Mouse (Mus musculus) kidney, adult 11 months (tissue): Measurements from ENCODE around the gene Chchd6.

Experiments
- DNase-seq: peaks from one replicate; pipeline ENCODE4 v3.0.0; 2022

Chchd6 gene

GRCm38 (mm10) chr6:89399564-89399963 lies 195.9 kb downstream of the Chchd6 start:
- DNase-seq, result no peak

- no peak for DNase-seq
Observed at GRCm38 (mm10) chr6:89397919-89398318, 197.5 kb downstream of the Chchd6 start.

- DNase-seq, result no peak
Observed at GRCm38 (mm10) chr6:89393820-89394219, 201.6 kb downstream of the Chchd6 start.

DNA sequence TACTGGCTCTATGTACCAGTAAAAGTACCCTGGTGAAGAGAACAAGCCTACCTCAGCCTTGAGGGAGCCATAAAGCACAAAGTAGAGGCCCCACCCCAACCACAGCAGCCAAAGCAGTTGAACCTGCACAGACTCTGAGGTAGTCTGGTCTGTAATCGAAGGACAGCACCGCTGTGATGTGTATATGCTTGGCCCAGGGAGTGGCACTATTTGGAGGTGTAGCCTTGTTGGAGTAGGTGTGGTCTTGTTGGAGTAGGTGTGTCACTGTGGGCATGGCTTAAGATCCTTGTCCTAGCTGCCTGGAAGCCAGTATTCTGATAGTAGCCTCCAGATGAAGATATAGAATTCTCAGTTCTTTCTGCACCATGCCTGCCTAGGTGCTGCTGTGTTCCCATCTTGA lies 203.2 kb downstream of the Chchd6 start:
- DNase-seq, result no peak

- no peak for DNase-seq
Observed at GRCm38 (mm10) chr6:89389771-89390170, 205.7 kb downstream of the Chchd6 start.

DNA sequence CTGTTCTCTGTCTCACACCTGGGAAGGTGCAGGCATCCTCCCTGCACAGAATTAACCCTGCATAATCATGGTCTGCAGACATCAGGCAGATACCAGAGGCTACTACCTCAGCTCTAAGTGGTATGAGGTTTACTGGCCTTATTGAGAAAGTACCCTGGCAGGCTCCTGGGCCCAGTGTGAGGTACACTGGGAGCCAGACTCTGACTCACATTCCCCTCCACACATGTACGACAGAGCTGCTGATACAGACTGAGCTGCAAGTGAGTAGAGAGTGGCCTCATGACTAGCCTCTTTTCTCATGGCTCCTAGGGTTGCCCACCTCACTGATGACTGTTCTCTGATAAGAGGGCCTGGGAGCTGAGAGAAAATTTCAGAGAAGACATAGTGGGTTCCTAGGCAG lies 208.5 kb downstream of the Chchd6 start:
- no peak for DNase-seq

DNA sequence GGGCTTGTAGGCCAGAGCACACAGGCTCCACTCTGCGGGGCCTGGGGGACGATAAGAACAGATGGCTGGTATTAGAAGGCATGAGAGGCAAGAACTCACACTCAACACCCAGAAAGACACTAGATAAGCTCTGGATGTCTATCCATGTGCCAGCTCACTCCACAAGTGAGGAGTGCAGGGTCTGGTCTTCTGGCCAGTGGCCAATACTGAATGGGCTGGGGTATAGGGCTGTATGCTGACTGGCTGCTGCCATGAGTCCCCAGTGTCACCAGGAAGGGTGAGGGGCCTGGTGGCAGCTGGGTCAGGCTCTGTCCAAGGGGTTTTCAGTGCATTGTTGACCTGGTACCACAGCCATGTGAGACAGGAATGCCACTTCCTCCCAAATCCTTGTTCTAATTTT lies 210.8 kb downstream of the Chchd6 start:
- DNase-seq, result no peak

GRCm38 (mm10) chr6:89381851-89382250 lies 213.6 kb downstream of the Chchd6 start:
- DNase-seq, result no peak

DNA sequence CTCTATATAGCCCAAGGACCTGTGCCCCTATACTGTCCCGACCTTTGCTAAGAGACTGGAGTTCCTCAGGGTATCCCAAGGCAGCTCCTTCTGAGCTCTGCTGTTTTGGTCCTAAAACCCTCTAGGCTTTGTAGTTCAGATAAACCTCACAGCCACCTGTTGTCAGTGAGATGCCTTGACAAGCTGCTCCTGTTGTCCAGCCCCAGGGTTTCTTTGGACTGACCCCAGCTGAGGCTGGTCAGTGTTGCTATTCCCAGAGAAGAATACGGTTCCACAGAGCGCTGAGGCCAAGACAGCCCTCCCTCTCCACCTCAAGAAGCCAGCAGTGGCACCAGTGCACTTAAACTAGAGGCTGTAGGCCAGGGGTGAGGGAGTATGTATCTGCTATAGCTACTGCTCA lies 214.3 kb downstream of the Chchd6 start:
- DNase-seq, result no peak

DNA sequence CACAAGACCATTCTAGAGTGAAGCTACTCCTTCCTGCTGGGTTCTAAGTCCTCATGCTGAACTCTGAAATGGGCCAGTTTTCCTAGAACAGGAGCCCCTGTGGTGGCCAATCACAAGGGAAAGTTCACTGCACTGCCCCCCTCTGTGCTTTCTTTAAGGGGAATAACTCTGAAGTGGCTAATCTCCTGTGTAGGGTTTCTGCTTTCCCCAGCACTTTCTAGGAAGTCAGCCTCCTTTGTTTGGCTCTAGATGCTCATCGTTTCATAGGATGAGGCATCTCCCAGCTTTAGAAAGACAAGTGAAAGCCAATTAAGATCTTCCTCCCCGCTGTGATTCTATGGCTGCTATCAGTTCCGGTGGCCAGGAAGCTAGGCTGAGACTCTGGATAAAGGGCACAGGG lies 214.7 kb downstream of the Chchd6 start:
- DNase-seq, result no peak

DNA sequence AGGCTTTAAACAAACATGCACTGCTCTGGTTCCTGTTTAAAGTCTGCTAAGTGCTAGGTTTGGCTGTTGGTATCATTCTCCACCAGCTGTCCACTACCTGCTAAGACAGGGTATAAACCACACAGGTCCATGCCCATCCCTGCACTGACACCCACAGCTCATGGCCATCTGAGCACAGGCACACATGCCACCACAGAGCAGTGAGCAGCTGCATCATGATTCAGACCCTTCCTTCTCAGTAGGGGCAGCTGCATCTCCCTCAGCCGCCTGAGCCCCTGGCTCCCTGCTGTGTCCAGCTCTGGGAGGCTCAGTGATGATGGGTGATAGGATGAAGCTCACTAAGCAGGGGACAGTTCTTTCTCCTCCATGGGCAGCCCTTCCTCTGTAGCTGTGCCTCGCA lies 217.2 kb downstream of the Chchd6 start:
- no peak for DNase-seq

GRCm38 (mm10) chr6:89368812-89369211 lies 226.6 kb downstream of the Chchd6 start:
- no peak for DNase-seq

DNA sequence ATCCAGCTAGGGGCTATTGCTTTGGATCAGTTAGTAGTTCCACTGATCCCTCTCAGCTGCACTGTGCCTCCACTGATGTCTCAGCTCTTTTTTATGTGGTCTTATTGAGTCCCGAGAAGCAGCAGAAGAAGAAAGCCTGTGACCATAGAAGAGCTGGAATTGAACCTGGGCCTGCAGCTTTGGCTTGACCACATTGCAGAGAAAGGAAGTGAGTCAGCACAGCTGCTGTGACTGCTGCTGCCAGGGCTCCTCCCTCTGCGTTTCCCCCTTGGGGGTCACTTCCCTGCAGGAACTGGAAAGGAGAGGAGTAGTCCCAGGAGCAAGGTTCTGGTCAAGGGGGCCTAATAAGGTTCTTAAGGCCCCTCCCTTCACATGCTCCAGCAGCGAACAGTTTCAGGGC lies 231.1 kb downstream of the Chchd6 start:
- DNase-seq, result no peak

- no peak for DNase-seq
Observed at GRCm38 (mm10) chr6:89363107-89363451, 232.4 kb downstream of the Chchd6 start.

DNA sequence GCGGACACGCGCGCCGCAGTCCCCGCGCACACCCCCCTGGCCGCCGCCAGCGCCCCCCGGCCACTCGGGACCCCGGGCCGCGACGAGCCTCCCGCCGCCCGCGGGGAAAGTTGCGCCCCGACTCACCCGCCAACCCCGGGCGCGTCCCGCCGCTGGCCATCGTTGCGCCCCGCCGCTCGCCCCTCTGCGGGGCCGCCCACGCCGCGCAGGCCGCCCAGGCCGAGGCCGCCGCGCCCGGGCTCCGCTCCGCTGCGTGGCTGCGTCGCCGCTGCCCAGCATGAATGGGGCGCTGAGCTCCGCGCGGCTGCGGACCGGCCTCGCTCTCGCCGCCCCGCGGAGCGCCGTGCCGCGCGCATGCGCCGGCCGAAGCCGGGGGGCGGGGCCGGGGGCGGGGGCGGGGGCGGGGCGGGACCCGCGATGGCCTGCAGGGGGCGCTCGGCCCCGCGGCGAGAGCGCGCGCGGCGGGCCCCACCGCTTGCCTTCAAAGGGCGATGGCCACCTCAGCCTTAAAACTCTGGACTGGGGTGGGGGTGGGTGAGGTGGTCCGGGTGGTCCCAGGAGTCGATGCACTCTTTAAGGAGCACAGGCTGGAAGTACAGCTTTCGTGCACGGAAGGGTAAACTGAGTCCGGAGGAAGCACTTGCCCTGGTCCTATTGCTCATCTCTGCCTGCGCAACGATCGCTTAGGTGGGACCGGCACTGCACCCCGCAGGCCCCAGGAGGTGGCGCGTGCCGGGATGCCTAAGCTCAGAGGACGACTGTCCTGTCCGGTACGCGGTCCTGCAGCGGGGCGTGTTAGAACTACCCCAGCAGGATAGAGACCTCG lies 233.0 kb downstream of the Chchd6 start, which contains the start of gene Plxna1:
Plxna1 (minus strand) TSS at position 340 of the 826 bp plus-strand sequence.
- DNase-seq, result peak; percentile 58

DNA sequence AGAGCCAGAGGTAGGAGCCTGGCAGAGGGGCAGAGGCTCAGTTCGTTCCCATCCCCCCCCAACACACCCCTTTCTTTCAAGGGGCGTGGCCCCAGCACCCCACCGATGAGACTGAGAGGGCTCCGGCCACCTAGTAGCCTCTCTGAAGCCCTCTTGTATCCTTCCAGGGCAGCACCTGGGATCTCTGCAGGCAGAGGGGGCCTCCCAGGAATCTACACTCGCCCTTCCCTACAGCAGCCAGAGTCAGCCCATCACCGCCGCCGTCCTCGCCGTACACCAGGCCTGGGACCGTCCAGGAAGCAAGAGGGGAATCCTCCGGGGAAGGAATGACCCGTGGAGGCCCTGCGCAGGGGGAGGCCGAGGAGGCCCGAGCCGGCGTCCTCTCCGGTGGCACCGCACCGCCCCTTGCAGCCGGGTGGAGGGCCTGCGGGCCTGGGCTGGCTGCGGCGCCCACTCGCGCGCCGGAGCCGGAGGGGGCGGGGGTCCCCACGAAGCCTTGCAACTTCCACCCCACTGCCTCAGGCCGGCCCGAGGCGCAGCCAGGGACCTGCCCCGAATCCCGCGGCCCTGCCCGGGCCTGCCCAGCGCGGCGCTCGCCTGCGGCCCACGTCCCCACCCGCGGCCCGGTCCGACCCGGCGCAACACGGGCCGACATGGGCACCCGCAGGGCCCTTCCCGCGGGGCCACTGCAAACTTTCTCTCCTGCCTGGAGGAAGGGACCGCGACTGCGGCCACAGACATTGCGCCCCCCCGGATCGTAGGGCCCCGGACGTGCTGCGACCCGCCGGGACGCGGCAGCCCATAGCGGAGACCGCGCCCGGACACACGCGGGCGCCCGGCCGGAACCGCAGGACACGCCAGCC lies 233.8 kb downstream of the Chchd6 start:
- DNase-seq, result peak; percentile 43

GRCm38 (mm10) chr6:89360709-89361417 lies 234.6 kb downstream of the Chchd6 start:
- DNase-seq, result no peak

DNA sequence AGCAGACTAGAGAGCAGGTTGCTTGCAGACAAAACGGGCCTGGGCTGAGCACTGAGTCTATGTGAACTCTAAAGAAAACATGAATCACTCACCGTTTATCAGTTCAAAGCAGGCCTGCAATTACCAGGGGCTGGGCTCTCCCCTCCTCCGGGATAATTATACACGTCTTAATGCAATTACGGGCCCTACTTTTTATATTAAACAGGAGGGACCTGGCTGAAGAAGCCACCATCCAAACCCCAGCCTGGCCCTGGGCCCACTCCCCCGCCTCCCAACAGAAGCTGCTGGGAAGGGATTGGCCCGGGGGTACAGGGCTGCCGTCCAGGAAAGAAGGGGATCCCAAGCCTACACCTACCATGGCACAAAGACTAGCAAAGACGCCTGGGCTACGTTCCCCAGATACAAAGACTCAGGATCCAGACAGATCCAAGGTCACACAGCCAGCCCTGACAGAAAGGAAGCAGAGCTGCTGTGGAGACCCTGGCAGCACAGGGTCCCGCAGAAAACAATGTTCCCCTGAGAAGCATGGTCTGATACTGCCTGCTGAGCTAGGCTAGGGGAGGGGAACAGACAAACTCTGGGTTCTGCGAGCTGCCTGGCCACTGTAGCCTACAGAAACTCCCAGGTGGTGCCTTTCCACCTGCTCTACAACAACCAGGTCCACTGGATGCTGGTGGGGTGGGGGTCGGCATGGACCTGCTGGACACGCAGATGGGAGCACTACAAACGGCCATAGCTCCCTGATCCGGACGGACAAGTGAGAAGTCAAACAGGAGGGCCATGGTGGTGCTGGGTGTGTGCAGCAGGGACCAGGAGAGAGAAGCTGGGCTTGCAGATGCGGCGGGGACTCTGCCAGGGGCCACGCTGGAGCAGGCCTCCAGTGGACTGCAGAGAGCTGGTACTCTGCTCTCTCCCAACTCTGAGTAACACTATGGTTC lies 235.4 kb downstream of the Chchd6 start:
- no peak for DNase-seq

DNA sequence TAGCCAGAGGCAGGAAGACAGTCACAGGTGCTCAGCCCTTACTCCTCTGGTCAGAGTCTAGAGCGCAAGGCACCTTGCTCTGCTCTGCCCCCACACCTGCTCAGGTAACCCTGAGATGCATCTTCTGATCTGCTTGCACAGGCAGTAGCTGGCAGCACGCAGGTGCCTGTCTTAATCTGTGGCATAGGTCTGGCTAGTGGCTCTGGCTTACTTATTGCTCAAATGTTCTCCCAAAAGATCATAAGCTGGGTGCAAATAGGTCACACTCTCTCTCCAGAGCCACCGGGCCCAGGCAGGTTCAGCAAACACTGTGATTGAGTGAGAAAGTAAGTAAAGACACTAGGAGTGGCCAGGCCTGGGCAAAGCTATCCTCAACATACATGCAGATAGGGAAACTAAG lies 236.3 kb downstream of the Chchd6 start:
- DNase-seq, result no peak

GRCm38 (mm10) chr6:89355661-89356060 lies 239.8 kb downstream of the Chchd6 start:
- no peak for DNase-seq

DNA sequence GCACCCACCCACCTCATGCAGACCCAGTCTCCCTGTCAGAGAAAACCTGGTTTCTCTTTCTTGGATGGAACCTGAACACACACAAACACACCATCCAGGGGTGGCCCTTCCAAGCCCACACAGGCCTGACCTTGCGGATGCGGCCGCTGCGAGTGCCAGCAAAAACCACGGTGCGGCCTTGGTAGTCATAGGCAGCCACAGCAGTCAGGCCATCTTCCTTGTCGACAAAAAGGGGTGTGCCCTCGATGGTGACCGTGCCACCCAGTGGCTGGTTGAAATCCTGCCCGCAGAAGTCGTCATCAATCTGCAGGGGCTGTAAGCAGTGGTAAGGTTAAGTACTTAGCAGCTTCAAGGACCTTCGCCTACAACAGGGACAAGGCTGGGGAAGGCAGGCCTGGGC lies 240.7 kb downstream of the Chchd6 start:
- no peak for DNase-seq

GRCm38 (mm10) chr6:89354076-89354475 lies 241.4 kb downstream of the Chchd6 start:
- DNase-seq, result no peak
